Mouse (Mus musculus) forebrain, embryonic 15.5 days (tissue): ENCODE measurements around the gene Mrtfa. TPM values are rescaled to one million over a fixed set of nuclear protein-coding genes. Genes with fewer than 3 reads are reported as not detected.
A peak's percentile ranks its signal among the peaks of the same experiment; 100 is the strongest.

Experiments
- ATAC-seq: fragments of 200-750 bp; cut with Nextera tagmentation; replicated peaks from 2 replicates; pipeline ENCODE4 v1.8.0; 2017; ENCODE audit warnings: mild to moderate bottlenecking, moderate TSS enrichment, moderate library complexity
- H3K27ac ChIP-seq: fragments of 300-500 bp; sonication (generic); replicated peaks from 2 replicates; pipeline ENCODE4 v1.5.1; 2015; ENCODE audit warnings: mild to moderate bottlenecking, inconsistent platforms
- H3K27me3 ChIP-seq: fragments of 300-500 bp; sonication (generic); 2 replicates; pipeline ENCODE4 v1.6.1; 2015; ENCODE audit warnings: inconsistent platforms
- H3K36me3 ChIP-seq: fragments of 300-500 bp; sonication (generic); 2 replicates; pipeline ENCODE4 v1.6.1; 2015; ENCODE audit warnings: mild to moderate bottlenecking, inconsistent platforms
- H3K4me1 ChIP-seq: fragments of 300-500 bp; sonication (generic); 2 replicates; pipeline ENCODE4 v1.6.1; 2015; ENCODE audit warnings: inconsistent platforms
- H3K4me2 ChIP-seq: fragments of 300-500 bp; sonication (generic); replicated peaks from 2 replicates; pipeline ENCODE4 v1.6.1; 2015; ENCODE audit warnings: mild to moderate bottlenecking, inconsistent platforms
- H3K4me3 ChIP-seq: fragments of 300-500 bp; sonication (generic); 2 replicates; pipeline ENCODE4 v1.5.1; 2015; ENCODE audit warnings: mild to moderate bottlenecking, inconsistent platforms
- H3K9ac ChIP-seq: fragments of 300-500 bp; sonication (generic); replicated peaks from 2 replicates; pipeline ENCODE4 v1.6.1; 2015; ENCODE audit warnings: mild to moderate bottlenecking, inconsistent platforms
- H3K9me3 ChIP-seq: fragments of 300-500 bp; sonication (generic); 2 replicates; pipeline ENCODE4 v1.6.1; 2016; ENCODE audit warnings: inconsistent platforms
- WGBS: fragments of 180-500 bp; shearing (Covaris S2); methylation state at CpG from one replicate; pipeline ENCODE4 v1.1.7; 2015; ENCODE audit warnings: mixed read lengths; 5-methylcytosine and 5-hydroxymethylcytosine counted together
- polyA plus RNA-seq: library from polyadenylated mRNA; unstranded; fragments of >200 nt; fragmentation: Nextera tagmentation; extraction: Ambion mirVana; gene quantifications from 2 replicates; pipeline ENCODE4 v1.2.1, GENCODE M21; 2015

Mrtfa gene
- polyA plus RNA-seq, 1 experiment from 2014 or later, result 24.1 TPM

GRCm38 (mm10) chr15:81192858-81193257, 2.3 kb upstream of the Mrtfa start:
- Histone ChIP-seq H3K27me3 (no peaks in the 10 kb centered on the region), H3K4me1 (peaks cover 20% of the 10 kb centered on the region), H3K4me3 (no peak overlapping the region), H3K27ac (no peak overlapping the region), H3K4me2 (no peak overlapping the region), H3K9me3 (no peaks in the 10 kb centered on the region), H3K9ac (no peak overlapping the region), H3K36me3 (no peaks in the 10 kb centered on the region)
- 95% methylated on average over 8 of the region's 8 CpGs for WGBS
- ATAC-seq, result no peak

GRCm38 (mm10) chr15:81192316-81192715, 1.8 kb upstream of the Mrtfa start:
- Histone ChIP-seq H3K9ac (no peak overlapping the region), H3K4me1 (peaks cover 20% of the 10 kb centered on the region), H3K9me3 (no peaks in the 10 kb centered on the region), H3K4me3 (no peak overlapping the region), H3K36me3 (no peaks in the 10 kb centered on the region), H3K27me3 (no peaks in the 10 kb centered on the region), H3K27ac (no peak overlapping the region), H3K4me2 (no peak overlapping the region)
- no peak for ATAC-seq
- 91% methylated on average over 5 of the region's 5 CpGs for WGBS

- Histone ChIP-seq H3K4me2 (peak overlapping the region; percentile 48), H3K4me3 (peak overlapping the region; percentile 97), H3K4me1 (peaks cover 20% of the 10 kb centered on the region), H3K27ac (peak overlapping the region; percentile 54), H3K9me3 (no peaks in the 10 kb centered on the region), H3K36me3 (no peaks in the 10 kb centered on the region), H3K27me3 (no peaks in the 10 kb centered on the region), H3K9ac (peak overlapping the region; percentile 63)
- no peak for ATAC-seq
- 26% methylated on average over 9 of the region's 9 CpGs for WGBS
Observed at GRCm38 (mm10) chr15:81191303-81191702, 746 bp upstream of the Mrtfa start.

GRCm38 (mm10) chr15:81190011-81190629, 437 bp downstream of the Mrtfa start:
- Histone ChIP-seq H3K9ac (peak overlapping the region; percentile 96), H3K4me2 (peak overlapping the region; percentile 84), H3K4me3 (peak overlapping the region; percentile 97), H3K27ac (peak overlapping the region; percentile 83), H3K36me3 (no peaks in the 10 kb centered on the region), H3K27me3 (no peaks in the 10 kb centered on the region), H3K9me3 (no peaks in the 10 kb centered on the region), H3K4me1 (peaks cover 20% of the 10 kb centered on the region)
- no peak; the same call in 1 of the 2 replicates for ATAC-seq
- under 1% methylated on average over 46 of the region's 46 CpGs for WGBS

GRCm38 (mm10) chr15:81189061-81189460, 1.5 kb downstream of the Mrtfa start:
- Histone ChIP-seq H3K27me3 (no peaks in the 10 kb centered on the region), H3K9me3 (no peaks in the 10 kb centered on the region), H3K4me3 (peak overlapping the region; percentile 97), H3K36me3 (no peaks in the 10 kb centered on the region), H3K9ac (no peak overlapping the region), H3K4me1 (peaks cover 20% of the 10 kb centered on the region), H3K27ac (no peak overlapping the region), H3K4me2 (peak overlapping the region; percentile 84)
- 96% methylated on average over 2 of the region's 2 CpGs for WGBS
- no peak for ATAC-seq

DNA sequence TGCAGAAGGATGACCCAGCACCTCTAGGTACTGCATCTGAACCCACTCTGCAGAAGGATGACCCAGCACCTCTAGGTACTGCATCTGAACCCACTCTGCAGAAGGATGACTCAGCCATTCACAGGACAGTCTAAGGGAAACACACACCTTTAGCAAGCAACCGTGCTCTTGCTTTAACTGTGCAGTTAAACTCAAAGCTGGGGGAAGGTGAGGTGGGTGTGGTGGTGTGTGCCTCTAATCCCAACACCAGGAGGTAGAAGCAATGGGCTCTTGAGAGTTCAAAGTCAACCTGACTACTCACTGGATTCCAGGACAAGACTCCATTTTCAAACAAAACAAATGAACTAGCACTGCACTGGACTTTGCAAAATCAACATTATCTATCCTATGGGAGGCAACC, 5.6 kb downstream of the Mrtfa start:
- Histone ChIP-seq H3K9ac (no peak overlapping the region), H3K4me3 (no peak overlapping the region), H3K9me3 (no peaks in the 10 kb centered on the region), H3K36me3 (no peaks in the 10 kb centered on the region), H3K27ac (no peak overlapping the region), H3K27me3 (no peaks in the 10 kb centered on the region), H3K4me1 (peaks cover 14% of the 10 kb centered on the region), H3K4me2 (no peak overlapping the region)
- 97% methylated on average over 1 of the region's 1 CpGs for WGBS
- ATAC-seq, result no peak

DNA sequence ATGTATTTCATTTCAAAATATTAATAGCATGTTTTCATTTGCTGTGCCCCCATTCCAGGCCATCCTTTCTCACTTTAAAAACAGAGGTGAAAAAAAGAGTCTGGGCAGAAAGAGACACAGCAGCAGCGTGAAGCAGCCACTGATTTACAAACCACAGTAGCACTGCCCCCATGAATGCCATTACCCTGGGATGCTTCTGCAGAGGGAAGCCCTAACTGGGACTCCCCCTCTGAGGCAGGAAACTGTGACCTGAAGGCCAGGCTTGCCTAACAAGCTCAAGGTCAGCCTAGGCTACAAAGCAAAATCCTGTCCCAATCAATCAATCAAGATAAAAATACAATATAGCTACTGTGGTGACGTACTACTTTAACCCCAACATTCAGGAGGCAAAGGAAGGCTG, 9.3 kb downstream of the Mrtfa start:
- Histone ChIP-seq H3K4me1 (no peaks in the 10 kb centered on the region), H3K27me3 (no peaks in the 10 kb centered on the region), H3K27ac (no peak overlapping the region), H3K36me3 (no peaks in the 10 kb centered on the region), H3K4me2 (no peak overlapping the region), H3K4me3 (no peak overlapping the region), H3K9ac (no peak overlapping the region), H3K9me3 (no peaks in the 10 kb centered on the region)
- 77% methylated on average over 2 of the region's 2 CpGs for WGBS
- no peak for ATAC-seq

- no peak overlapping the region for H3K4me3 ChIP-seq
- WGBS, result 89% methylated on average over 2 of the region's 2 CpGs
- no peaks in the 10 kb centered on the region for H3K9me3 ChIP-seq
- H3K4me1 ChIP-seq, result 0 out of 2 replicates have a peak, but pooled peaks cover 4% of the 10 kb centered on the region
- ATAC-seq, result no peak
- no peaks in the 10 kb centered on the region for H3K27me3 ChIP-seq
- H3K36me3 ChIP-seq, result no peaks in the 10 kb centered on the region
- H3K27ac ChIP-seq, result no peak overlapping the region
- no peak overlapping the region for H3K4me2 ChIP-seq
- no peak overlapping the region for H3K9ac ChIP-seq
Observed at GRCm38 (mm10) chr15:81179523-81179922, 11.0 kb downstream of the Mrtfa start.

DNA sequence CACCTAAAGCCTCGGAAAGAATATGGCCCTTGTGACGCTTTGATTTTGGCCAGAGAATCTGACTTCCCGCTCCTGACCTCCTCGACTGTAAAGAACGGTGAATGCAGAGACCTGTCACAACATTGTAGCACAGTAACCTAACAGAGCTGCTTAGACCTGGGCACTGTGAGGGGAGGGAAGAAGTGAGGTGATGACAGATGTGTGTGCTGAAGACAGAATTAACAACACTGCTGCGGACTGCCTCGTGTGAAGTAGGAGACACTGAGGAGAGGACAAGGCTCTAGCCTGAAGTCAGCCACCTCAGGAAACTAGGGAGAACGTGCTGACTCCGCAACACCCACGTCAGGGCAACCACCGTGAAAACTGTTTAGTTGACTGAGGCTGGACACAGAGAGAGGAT, 11.9 kb downstream of the Mrtfa start:
- ATAC-seq, result no peak

GRCm38 (mm10) chr15:81177860-81178259, 12.7 kb downstream of the Mrtfa start:
- H3K36me3 ChIP-seq, result no peaks in the 10 kb centered on the region
- 92% methylated on average over 7 of the region's 7 CpGs for WGBS
- no peaks in the 10 kb centered on the region for H3K9me3 ChIP-seq
- H3K4me2 ChIP-seq, result no peak overlapping the region
- H3K4me1 ChIP-seq, result 0 out of 2 replicates have a peak, but pooled peaks cover 5% of the 10 kb centered on the region
- no peaks in the 10 kb centered on the region for H3K27me3 ChIP-seq
- no peak overlapping the region for H3K27ac ChIP-seq
- H3K9ac ChIP-seq, result no peak overlapping the region
- H3K4me3 ChIP-seq, result no peak overlapping the region
- ATAC-seq, result no peak

More for the DNA sequence above, 11.9 kb downstream of the Mrtfa start:
- no peak overlapping the region for H3K27ac ChIP-seq
- WGBS, result 80% methylated on average over 11 of the region's 11 CpGs
- H3K27me3 ChIP-seq, result no peaks in the 10 kb centered on the region
- H3K4me3 ChIP-seq, result no peak overlapping the region
- H3K9me3 ChIP-seq, result no peaks in the 10 kb centered on the region
- no peak overlapping the region for H3K4me2 ChIP-seq
- H3K36me3 ChIP-seq, result no peaks in the 10 kb centered on the region
- H3K9ac ChIP-seq, result no peak overlapping the region
- 0 out of 2 replicates have a peak, but pooled peaks cover 5% of the 10 kb centered on the region for H3K4me1 ChIP-seq

DNA sequence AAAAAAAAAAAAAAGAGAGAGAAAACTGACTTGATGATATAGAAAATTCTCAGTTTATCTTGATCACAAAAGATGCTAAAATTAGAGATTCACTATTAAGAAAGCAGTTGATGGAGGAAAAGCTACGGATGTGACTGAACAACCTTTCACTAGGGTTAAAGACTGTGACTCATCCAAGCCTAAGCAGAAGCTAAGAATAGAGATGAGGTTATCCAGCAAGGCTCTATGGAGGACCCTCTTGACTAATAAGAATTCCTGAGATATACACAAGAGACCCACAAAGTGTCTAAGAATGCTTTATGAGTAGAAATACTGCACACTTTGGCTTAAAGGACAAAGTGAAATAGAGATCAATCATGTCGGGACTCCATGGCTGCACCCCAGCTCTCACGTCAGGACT, 14.9 kb downstream of the Mrtfa start:
- no peaks in the 10 kb centered on the region for H3K36me3 ChIP-seq
- no peak overlapping the region for H3K9ac ChIP-seq
- H3K27ac ChIP-seq, result no peak overlapping the region
- 95% methylated on average over 3 of the region's 3 CpGs for WGBS
- 0 out of 2 replicates have a peak, but pooled peaks cover 5% of the 10 kb centered on the region for H3K4me1 ChIP-seq
- no peaks in the 10 kb centered on the region for H3K27me3 ChIP-seq
- H3K4me2 ChIP-seq, result no peak overlapping the region
- no peak overlapping the region for H3K4me3 ChIP-seq
- no peaks in the 10 kb centered on the region for H3K9me3 ChIP-seq
- ATAC-seq, result no peak

GRCm38 (mm10) chr15:81172259-81172658, 18.3 kb downstream of the Mrtfa start:
- no peaks in the 10 kb centered on the region for H3K27me3 ChIP-seq

DNA sequence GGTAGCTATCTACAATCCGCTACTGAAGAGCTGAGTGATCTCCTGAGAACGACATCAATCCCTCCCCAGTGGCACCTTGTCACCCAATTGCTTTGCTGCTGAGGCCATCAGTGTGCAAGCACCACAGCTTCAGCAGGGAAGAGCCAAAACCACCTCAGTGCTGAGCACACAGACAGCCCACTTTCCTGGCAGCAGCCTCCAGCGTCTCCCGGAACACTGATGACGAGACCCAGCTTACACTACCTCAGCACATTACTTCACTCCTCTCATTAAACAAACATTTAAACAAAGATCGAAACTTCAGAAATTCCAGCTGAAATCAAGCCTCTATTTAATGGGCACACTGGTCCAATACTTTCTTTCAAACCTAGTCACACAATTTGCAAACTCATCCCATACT, 21.8 kb downstream of the Mrtfa start:
- Histone ChIP-seq H3K4me3 (no peak overlapping the region), H3K36me3 (no peaks in the 10 kb centered on the region), H3K27me3 (no peaks in the 10 kb centered on the region), H3K9ac (no peak overlapping the region), H3K9me3 (no peaks in the 10 kb centered on the region), H3K27ac (no peak overlapping the region), H3K4me1 (peaks cover 12% of the 10 kb centered on the region; the same call in 1 of the 2 replicates), H3K4me2 (no peak overlapping the region)
- no peak for ATAC-seq
- 74% methylated on average over 6 of the region's 6 CpGs for WGBS

More at GRCm38 (mm10) chr15:81172259-81172658, 18.3 kb downstream of the Mrtfa start:
- H3K36me3 ChIP-seq, result no peaks in the 10 kb centered on the region
- H3K4me3 ChIP-seq, result no peak overlapping the region
- ATAC-seq, result no peak
- no peak overlapping the region for H3K9ac ChIP-seq
- no peak overlapping the region for H3K4me2 ChIP-seq
- no peaks in the 10 kb centered on the region for H3K9me3 ChIP-seq
- no peak overlapping the region for H3K27ac ChIP-seq
- H3K4me1 ChIP-seq, result 0 out of 2 replicates have a peak, but pooled peaks cover 5% of the 10 kb centered on the region
- WGBS, result 91% methylated on average over 8 of the region's 8 CpGs
